Mouse (Mus musculus): ENCODE results near the gene Phactr1.

Phactr1 gene

DNA sequence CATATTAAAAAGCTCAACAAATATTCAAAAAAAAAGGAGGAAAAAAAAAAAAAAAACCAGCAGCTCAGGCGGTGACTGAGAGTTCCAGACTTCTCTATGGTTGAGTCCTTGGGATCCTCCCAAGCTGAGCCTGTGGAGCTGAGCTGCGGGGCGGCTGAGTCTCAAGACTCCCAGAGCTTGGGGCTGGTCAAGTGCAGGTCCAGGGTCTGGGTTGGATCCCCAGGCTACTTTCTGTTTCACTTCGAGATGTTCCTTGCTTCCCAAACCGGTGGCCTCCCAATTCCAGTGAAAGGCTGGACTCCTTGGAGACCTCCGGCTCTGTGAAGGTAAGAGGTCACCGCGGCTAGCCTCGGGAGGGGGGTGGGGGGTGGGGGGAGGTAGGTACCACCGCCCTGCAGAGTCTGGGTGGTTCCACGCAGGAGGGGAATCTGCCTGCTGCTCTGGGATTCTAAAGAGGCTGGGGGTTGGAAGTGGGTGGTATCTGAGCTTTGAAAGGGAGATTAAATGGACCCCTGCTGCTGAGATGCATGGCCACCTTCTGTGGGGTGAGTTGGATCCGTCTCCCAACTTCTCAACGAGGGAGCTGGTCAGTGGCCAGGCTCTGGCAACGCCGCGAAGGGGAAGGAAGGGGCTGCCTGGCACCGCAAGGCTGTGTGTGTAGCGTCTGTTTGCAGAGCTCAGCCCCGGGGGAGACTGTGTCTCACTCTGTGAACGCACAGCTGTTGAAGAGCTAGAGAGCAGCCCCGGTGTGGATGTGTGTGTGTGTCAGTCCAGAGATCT, 185.9 kb downstream of the Phactr1 start:
- peak; percentile 25 for DNase-seq (ENCODE audit: low read depth, low spot score)

DNA sequence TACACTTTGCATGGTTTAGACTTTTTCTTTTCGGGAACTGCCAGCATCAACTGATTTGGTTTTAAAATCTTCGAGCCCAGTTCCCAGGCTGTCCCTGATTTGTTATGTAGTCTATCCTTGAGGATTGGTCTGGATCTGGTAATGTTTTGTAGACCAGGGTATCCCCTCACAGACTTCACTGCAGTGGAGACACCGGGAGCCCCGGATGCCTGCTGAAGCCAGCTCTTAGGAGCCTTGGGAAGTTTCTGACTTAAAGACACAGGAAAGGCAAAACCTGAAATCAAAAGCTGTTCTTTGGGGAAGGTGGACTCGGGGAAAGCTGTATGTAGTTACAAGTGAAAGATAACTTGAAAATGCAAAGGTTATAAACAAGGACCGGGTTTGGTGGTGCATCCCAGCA, 186.6 kb downstream of the Phactr1 start:
- no peak for DNase-seq (ENCODE audit: low read depth, low spot score)

DNA sequence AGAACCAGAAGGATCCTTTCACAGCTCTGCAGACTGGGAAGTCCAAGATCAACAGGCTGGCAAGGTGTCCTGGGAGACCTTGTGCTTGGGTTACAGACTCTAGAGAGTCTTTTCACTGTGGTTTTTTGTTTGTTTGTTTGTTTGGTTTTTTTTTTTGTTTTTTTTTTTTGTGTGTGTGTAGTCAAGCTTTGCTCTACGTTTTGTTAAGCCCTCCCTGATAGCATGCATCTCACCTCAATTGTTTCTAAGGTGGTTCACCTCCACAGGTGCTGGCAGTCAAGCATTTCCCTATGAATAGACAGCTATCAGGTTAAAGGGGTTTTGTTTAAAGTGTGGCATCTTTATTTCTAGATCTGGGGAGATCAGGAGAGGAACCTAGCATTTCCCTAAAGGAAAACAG, 191.7 kb downstream of the Phactr1 start:
- no peak for DNase-seq (ENCODE audit: low read depth, low spot score)

DNA sequence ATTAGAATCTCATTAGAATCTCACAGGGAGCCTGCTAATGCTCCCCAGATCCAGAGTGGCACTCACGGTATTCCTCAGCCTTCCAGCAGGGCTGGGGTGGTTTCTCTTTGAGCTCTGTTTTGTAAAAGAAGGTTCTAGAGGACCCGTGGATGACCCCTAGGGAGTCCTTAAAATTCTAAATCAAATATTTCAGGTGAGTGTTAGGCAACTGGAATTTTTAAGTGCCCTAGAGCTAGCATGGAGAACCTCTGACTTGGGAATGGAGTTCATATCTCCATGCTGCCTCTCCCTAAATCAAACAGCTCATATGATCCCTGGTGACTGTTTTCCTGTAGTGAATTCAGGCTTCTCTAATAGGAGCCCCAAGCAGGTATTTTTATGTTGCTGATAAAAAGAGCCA, 197.9 kb downstream of the Phactr1 start:
- DNase-seq (ENCODE audit: low read depth, low spot score): no peak

DNA sequence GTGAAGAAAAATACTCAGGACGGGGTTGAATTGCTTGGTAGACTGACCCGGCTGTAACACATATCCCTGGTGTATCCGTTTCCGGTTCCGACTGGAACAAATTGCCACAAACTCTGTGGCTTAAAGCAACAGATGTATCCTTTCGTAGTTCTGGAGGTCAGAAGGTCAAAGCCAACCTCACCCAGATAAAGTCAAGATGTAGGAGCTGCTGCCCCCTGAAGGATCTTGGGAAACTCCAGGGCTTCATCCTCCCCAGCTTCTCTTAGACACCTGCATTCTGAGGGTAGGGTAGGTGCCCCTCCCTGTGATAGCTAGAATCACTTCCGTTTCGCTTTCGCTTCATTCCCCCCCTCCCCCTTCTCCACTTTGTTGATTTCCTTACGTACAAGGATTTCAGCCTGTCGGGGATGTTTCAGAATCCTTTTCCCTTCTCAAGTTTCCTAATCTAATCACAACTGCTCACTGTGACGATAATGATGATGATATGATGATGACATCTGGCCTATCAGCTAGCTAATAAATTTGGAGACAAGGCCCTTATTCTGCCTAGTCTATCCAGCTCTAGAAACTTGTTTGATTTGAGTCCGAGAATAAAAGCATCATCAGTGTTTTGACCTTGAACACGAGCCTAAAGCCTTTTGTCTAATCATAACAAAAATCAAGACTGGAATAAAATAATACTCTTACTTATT, 203.8 kb downstream of the Phactr1 start:
- no peak for DNase-seq (ENCODE audit: low read depth, low spot score)

DNA sequence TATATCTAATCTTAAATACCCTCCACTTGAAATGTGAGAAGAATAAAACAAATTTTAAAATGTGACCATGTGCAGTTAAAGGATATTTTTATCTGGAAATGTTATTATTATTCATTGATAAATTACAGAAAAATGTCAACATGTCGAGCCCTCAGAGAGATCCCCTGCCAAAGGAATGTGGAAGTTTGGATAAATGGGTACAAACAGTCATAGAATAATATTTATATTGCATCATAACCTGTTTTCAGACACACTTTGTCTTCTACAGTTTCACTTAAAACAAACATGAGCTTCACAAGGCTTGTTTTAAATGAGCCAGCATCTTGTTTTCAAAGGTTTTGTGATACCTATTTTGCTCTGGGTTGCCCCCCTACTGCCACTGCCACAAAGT, 204.3 kb downstream of the Phactr1 start:
- DNase-seq (ENCODE audit: low read depth, low spot score): no peak

DNA sequence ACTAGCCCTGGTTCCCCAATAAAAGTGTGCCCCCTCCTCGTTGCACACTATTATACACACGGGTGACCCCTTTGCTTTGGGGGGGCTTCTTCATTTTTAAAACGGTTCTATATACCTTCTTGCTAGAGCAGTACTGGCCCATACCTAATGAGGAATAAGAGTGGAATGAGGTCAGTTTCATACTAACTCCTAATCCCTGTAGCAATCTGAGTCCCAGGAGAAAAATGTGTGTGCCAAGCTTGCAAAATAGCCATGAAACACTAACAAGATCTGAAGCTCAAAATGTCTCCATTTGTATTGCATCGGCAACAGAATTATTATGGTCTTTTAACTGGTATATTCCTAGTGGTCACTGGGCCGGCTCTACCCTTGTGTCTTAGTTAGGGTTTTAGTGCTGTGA, 207.3 kb downstream of the Phactr1 start:
- no peak for DNase-seq (ENCODE audit: low read depth, low spot score)

DNA sequence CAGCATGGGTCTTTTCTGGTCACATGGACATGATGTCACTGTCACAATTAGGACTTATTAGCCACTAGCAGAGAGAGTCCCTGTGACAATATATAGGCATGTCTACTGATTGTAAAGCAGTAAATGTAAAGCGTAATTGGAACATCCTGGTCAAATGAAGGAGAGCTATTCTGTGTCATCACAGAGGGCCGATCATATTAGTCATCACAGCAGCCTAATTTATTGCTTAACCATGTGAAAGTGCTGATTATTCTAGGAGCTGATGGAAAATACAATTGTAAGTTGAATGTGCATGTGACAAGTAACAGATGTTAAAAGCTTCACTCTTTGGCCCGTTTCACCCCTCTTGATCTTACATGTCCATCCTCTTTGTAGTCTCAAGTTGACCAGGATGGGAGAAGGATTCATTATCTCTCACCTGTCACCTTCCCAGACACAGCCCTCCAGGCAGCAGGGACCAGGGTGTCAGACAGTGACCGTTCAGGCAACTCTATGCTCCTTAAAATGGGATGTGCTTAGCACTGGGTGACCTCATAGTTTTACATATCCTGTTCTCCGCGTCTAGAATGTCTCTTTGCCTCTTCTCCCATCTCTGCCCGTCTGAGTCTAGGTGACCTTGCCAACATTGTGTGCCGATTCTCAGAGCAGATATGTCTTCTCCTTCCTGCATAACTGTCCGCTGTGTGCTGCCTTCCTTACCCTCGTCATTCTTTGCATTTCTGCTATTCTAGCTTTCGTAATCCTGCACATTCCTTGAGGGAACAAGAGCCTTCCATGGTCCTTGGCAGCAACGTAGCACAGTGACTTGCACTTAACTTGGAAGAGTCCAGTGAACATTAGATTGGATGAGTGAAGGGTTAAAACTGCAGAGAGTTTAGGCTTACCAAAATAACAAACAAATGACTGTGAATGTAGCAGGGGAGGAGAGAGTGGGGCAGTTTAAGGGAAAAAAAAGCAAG, 209.4 kb downstream of the Phactr1 start:
- DNase-seq (ENCODE audit: low read depth, low spot score): no peak

DNA sequence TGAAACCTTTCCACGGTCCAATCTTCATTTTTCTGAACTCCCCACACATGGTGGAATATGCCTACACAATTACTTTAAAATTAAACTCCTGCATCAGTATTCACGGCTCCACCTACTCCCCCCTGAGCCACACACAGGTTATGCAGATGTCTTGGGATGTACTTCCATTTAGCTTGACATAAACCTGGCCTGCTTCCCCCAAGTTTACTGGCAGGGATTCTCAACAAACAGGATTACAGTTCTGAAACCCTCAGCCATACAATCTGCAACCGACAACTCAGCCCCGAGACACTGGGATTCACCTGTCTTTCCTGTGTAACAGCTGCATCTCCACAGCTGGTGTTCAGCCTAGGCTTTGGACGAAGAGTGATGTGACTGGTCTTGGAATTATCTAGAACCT, 210.2 kb downstream of the Phactr1 start:
- DNase-seq (ENCODE audit: low read depth, low spot score): no peak

DNA sequence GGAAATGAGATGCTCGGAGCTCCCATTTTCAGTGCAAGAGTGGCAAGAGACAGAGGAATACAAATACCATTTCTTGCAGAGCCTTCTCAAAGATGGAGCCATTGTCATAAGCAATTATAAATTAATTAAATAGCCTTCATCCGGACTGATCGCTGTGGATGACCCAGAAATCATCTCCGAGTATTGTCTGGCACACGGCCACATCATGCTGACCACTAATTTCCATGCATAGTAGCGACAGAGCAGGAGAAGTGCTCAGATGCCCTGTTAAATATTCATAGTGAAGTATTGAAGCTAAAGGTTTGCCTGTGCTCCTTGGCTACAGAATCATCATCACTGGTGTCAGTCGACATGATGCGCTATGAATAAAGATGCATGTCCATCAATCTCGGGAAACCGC, 213.6 kb downstream of the Phactr1 start:
- no peak for DNase-seq (ENCODE audit: low read depth, low spot score)

DNA sequence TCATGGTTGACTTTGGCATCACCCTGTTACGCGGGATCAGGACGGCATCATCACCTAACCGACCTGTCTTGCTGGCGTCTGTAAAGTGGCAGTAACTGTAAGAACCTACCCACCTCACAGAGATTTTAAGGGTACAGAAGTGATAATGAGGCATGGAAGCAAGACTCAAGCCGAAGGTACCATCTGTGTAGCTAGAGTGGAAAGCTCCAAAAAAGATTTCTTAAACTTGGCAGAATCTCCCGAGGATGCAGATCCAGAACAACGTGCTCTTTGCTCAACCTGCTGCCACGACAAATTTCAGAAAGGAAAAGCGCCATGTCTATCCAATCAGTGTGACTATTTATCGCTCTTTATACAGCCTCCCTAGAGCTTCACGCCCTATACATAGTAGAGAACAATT, 214.2 kb downstream of the Phactr1 start:
- no peak for DNase-seq (ENCODE audit: low read depth, low spot score)

DNA sequence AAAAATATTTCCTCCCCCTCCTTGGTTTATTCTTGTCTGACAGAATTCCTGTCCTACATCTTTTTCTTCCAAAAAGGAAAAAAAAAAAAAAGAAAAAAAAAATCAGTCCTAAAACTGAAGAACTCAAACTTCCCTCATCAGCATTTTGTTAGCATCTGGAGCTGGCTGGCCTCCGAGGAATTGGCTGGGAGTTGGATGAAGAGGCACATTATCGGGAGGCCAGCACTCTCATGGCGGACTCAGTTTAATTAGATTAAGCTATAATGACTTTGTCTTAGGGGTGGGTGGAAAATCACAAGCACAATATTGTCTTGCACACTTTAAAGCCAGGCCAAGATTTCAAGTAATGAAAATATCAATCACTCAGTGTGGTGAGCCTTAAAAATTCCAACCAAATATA, 215.6 kb downstream of the Phactr1 start:
- DNase-seq (ENCODE audit: low read depth, low spot score): no peak

DNA sequence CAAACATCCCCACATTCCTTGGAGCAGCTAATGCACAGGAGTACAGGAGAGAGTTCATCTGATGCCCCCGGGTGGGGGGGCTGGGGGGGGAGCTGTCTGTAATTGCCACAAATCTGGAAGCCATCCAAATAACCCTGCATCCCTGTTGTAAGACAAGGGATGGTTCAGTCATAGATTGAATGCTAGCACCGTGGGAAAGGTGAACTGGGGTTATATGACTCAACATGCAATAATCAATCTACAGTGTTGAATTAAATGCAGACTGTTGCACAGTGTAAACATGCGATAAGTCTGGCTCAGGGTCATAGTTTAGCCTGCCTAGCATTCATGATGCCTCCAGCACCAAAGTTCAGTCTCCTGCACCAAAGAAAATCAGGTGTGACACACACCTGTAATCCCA, 219.2 kb downstream of the Phactr1 start:
- DNase-seq (ENCODE audit: low read depth, low spot score): no peak

DNA sequence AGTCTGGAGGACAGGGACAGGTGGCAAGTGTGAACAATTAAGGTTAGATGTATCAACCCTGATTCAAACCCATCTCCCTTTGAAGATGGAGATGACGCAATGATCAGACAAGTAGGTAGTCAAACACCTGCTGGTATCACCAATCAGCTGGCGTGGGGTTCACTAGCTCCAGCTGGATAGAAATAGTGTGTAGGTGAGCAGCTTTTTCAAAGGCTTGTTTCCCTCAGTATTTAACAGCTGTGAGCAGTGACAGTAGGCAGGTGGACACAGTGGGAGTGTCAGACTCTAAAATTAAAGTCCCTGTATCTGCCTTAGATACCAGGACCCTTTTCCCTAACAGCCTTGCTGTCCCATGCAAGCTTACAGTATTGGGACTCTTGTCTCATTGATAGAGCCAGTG, 221.4 kb downstream of the Phactr1 start:
- DNase-seq (ENCODE audit: low read depth, low spot score): no peak

DNA sequence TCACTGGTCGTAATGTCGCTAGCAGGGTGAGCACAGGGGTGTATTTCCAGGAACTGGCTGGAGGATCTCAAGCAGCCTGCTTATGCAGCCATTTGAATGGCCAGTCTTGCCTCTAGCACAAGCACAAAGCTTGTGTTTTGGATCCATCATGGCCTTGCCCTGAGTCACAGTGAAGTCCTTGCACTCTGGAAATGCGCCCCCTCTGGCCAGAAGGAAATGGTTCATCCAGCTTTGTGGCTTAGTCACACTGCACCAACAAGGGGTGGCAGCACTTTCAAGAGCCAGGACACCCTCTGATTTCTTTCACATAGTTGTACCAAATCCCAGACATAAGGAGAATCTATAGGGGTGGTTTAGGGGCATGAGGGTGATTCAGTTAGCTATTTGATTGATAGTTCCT, 222.4 kb downstream of the Phactr1 start:
- no peak for DNase-seq (ENCODE audit: low read depth, low spot score)

DNA sequence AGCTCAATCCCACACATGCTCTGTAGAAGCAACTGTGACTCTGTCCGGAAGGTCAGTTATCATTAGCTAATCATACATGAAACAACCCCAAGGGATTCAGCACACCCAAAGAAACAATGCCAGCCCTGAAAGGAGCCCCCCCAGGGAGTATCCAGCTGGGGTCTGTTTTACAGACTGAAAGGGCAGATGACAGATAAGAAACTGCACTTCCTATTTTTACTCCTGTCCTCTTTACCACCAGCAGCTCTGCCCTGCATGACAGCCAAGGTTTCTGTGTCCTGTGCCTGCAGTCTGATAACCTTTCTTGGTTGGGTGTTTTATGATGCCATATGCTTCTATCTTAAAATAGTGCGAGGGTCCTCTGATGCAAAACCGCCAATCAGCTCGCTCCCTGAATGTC, 225.4 kb downstream of the Phactr1 start:
- no peak for DNase-seq (ENCODE audit: low read depth, low spot score)

DNA sequence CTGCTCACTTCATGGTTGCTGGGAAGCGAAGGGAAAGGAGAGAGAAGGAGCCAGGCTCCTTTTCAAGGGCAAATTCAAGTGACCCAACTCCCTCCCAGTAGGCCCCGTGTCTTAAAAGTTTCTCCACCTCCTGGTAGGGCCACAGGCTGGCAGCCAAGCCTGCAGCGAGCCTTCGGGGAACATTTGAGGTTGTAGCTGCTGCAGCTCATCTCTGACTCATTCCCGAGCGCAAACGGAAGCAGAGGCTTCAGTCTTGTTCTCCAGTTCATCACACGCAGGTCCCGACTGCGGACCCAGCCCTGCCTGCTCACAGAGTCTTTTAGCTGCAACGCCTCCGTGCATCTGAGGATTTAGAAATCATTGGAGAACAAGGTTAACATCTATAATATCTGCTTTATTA, 226.6 kb downstream of the Phactr1 start:
- no peak for DNase-seq (ENCODE audit: low read depth, low spot score)

DNA sequence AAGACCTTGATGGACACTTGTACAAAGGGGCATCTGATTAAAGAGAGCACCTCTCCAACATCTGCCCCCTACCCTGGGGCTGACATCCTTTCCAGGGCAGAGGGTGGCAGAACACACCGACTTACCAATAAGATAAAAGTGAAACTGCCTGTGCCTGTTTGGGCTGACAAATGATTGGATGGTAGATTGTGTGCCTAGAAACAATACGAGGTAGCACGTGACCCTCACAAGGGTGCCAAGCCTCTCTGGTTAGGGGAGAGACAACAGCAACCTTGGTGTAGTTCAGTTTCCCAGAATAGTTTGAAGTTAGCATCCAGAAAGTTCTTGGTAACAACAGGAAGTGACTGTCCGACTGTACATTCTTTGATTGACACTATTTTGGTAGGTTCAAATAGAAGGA, 234.7 kb downstream of the Phactr1 start:
- no peak for DNase-seq (ENCODE audit: low read depth, low spot score)

DNA sequence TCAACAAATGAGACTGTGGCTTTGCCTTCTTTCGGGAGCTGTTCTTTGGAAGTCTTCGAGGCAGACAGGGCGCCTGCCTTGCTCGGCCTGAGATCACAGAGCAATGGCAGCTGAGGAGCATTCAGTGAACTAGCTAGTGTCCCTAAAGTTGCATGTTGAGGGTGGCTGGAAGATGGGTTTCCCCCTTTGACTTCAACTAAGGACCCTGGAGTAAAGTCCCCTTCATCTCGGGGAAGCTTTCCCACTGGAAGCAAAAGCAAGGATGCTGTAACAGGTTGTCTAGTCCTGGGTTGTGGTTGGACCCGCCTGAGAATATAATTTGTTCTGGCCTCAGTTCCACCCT, 235.4 kb downstream of the Phactr1 start:
- no peak for DNase-seq (ENCODE audit: low read depth, low spot score)

DNA sequence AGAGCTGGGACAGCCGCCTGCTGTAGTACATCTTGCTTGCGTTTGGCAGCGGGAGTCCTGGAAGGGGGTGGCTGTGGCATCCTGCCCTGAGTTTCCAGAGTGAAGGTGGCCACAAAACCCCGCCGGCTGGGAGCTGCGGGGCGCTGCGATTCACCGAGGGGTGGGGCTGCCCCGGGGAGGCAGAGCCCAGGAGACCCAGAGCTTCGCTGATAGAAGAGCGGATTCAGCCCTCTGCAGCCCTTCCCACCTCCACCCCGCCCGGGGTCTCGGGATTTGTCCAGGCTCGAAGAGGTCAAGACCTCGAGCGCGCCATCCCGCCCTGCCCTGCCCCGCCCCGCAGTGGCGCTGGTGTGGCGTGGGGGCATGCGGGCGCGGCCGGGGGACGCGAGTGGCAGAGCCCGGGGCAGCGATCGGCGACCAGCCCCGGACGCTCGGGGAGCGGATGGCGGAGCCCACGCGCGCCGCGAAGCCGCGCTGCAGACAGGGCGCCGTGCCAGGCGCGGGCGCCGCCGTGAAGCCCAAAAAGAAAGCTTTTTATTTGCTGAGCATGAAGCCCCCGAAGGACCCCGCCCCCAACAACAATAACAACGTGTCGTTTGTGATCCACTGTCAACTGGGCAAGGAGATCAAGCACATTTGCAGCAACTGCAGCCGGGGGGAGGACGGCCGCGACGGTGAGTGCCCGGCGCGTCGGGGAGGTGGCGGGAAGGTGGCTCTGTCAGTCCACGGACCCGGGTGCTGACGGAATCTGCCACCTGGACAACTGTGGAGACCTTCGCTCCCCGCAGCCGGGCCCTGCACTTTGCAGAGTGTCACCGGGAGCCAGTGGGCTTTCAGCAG, 236.0 kb downstream of the Phactr1 start:
- DNase-seq (ENCODE audit: low read depth, low spot score): peak; percentile 21

DNA sequence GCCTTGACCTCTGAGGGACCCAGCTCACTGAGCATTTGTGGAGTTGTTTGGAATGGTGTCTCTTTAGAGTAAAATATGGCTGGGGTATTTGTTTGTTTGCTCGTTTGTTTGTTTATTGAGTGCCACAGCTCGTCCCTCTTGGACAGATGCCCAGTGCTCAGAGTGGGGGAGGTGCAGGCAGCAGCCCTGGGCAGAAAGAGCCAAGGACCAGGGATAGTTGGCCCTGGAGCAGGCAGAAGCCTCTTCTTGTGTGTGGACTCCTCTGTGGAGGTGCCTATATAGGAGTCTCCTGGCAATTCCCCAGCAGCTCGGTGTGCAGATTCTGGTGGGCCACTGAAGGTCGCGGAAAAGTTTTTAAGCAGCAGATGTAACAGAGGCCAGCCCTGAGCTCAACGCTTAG, 236.8 kb downstream of the Phactr1 start:
- no peak for DNase-seq (ENCODE audit: low read depth, low spot score)

DNA sequence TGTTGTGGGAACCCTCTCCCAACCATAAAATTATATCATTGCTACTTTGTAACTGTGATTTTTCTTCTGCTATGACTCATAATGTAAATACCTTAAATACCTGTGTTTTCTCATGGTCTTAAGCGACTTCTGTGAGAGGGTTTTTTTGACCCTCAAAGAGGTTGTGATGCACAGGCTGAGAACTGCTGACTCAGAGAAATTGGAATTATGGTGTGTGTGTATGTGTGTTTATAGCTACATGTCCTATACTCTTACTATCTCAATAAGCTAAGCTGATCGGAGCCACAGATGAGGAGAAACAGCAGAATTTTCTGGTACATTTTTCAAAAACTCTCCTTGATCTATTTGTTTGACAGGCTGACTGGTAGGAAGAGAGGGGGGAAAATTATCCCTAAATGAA, 239.6 kb downstream of the Phactr1 start:
- no peak for DNase-seq (ENCODE audit: low read depth, low spot score)
